Mouse (Mus musculus): ENCODE results near the gene Sipa1l3. TPM values are rescaled to one million over a fixed set of nuclear protein-coding genes. Genes with fewer than 3 reads are reported as not detected.

Sipa1l3 gene
- total RNA-seq, 2 experiments from 2014 or later, result 7.3 to 8.1 TPM

GRCm38 (mm10) chr7:29441793-29442192, 76.6 kb downstream of the Sipa1l3 start:
- DNase-seq, result peak; percentile 46

- no peak for DNase-seq
Measured at GRCm38 (mm10) chr7:29441151-29441550, 77.3 kb downstream of the Sipa1l3 start.

- no peak for DNase-seq
Measured at GRCm38 (mm10) chr7:29438655-29439282, 79.7 kb downstream of the Sipa1l3 start.

- no peak for DNase-seq
Measured at GRCm38 (mm10) chr7:29438204-29438603, 80.2 kb downstream of the Sipa1l3 start.

GRCm38 (mm10) chr7:29437072-29437471, 81.4 kb downstream of the Sipa1l3 start:
- DNase-seq, result peak; percentile 54

GRCm38 (mm10) chr7:29434313-29435035, 84.0 kb downstream of the Sipa1l3 start:
- DNase-seq, result no peak

- no peak for DNase-seq
Measured at GRCm38 (mm10) chr7:29433725-29434124, 84.7 kb downstream of the Sipa1l3 start.

- no peak for DNase-seq
Measured at GRCm38 (mm10) chr7:29432947-29433553, 85.4 kb downstream of the Sipa1l3 start.

- DNase-seq, result no peak
Measured at GRCm38 (mm10) chr7:29432180-29432946, 86.1 kb downstream of the Sipa1l3 start.

GRCm38 (mm10) chr7:29430739-29431211, 87.7 kb downstream of the Sipa1l3 start:
- no peak for DNase-seq

- no peak for DNase-seq
Measured at GRCm38 (mm10) chr7:29426056-29426455, 92.4 kb downstream of the Sipa1l3 start.

GRCm38 (mm10) chr7:29425413-29425827, 93.0 kb downstream of the Sipa1l3 start:
- DNase-seq, result no peak

GRCm38 (mm10) chr7:29424690-29425089, 93.8 kb downstream of the Sipa1l3 start:
- DNase-seq, result no peak

- DNase-seq, result no peak
Measured at GRCm38 (mm10) chr7:29421909-29422244, 96.6 kb downstream of the Sipa1l3 start.

- DNase-seq, result no peak
Measured at GRCm38 (mm10) chr7:29421240-29421908, 97.1 kb downstream of the Sipa1l3 start.

- DNase-seq, result no peak
Measured at GRCm38 (mm10) chr7:29419836-29420235, 98.6 kb downstream of the Sipa1l3 start.

- no peak for DNase-seq
Measured at GRCm38 (mm10) chr7:29418231-29418630, 100.2 kb downstream of the Sipa1l3 start.

- DNase-seq, result no peak
Measured at GRCm38 (mm10) chr7:29417332-29418069, 100.9 kb downstream of the Sipa1l3 start.

- DNase-seq, result no peak
Measured at GRCm38 (mm10) chr7:29416906-29417305, 101.5 kb downstream of the Sipa1l3 start.

- no peak for DNase-seq
Measured at GRCm38 (mm10) chr7:29411838-29412580, 106.4 kb downstream of the Sipa1l3 start.
